Mouse (Mus musculus) hindbrain, postnatal 0 days (tissue): ENCODE measurements around the gene Tex35. TPM values are rescaled to one million over a fixed set of nuclear protein-coding genes. Genes with fewer than 3 reads are reported as not detected.
A peak's percentile ranks its signal among the peaks of the same experiment; 100 is the strongest.

Experiments used
- ATAC-seq: fragments of 200-750 bp; cut with Nextera tagmentation; 2 replicates; pipeline ENCODE4 v1.8.0; 2017; ENCODE audit warnings: mild to moderate bottlenecking, moderate TSS enrichment, moderate library complexity
- DNase-seq: peaks from one replicate; pipeline ENCODE4 v3.0.0-alpha.2; 2015; ENCODE audit warnings: low spot score
- H3K27ac ChIP-seq: fragments of 300-500 bp; sonication (generic); 2 replicates; pipeline ENCODE4 v1.5.1; 2014; ENCODE audit warnings: mild to moderate bottlenecking
- H3K27me3 ChIP-seq: fragments of 300-500 bp; sonication (generic); 2 replicates; pipeline ENCODE4 v1.6.1; 2014; ENCODE audit warnings: low read length, mixed read lengths; ENCODE audit not compliant: insufficient read depth
- H3K36me3 ChIP-seq: fragments of 300-500 bp; sonication (generic); 2 replicates; pipeline ENCODE4 v1.6.1; 2014; ENCODE audit warnings: low read length, mixed read lengths; ENCODE audit not compliant: insufficient read depth
- H3K4me1 ChIP-seq: fragments of 300-500 bp; sonication (generic); 2 replicates; pipeline ENCODE4 v1.6.1; 2014; ENCODE audit warnings: antibody characterized with exemption, low read length, mixed read lengths; ENCODE audit not compliant: insufficient read depth
- H3K4me2 ChIP-seq: fragments of 300-500 bp; sonication (generic); 2 replicates; pipeline ENCODE4 v1.6.1; 2014; ENCODE audit warnings: low read depth, mild to moderate bottlenecking, low read length, moderate library complexity, mixed read lengths
- H3K4me3 ChIP-seq: fragments of 300-500 bp; sonication (generic); 2 replicates; pipeline ENCODE4 v1.5.1; 2014; ENCODE audit warnings: low read length
- H3K9ac ChIP-seq: fragments of 300-500 bp; sonication (generic); replicated peaks from 2 replicates; pipeline ENCODE4 v1.6.1; 2014; ENCODE audit warnings: mild to moderate bottlenecking, low read length, moderate library complexity, mixed read lengths
- H3K9me3 ChIP-seq: fragments of 300-500 bp; sonication (generic); 2 replicates; pipeline ENCODE4 v1.6.1; 2016; ENCODE audit warnings: low read length, mixed read lengths
- CTCF ChIP-seq: IDR thresholded peaks from 2 replicates; pipeline ENCODE4 v1.5.1; 2016; ENCODE audit warnings: antibody characterized with exemption, control low read depth, low read depth
- WGBS: fragments of 180-500 bp; shearing (Covaris S2); extraction: QIAGEN DNeasy Blood & Tissue Kit; methylation state at CpG from one replicate; pipeline ENCODE4 v1.1.7; 2014; 5-methylcytosine and 5-hydroxymethylcytosine counted together
- polyA plus RNA-seq: library from polyadenylated mRNA; unstranded; fragments of >200 nt; fragmentation: Nextera tagmentation; extraction: Ambion mirVana; gene quantifications from 2 replicates; pipeline ENCODE4 v1.2.1, GENCODE M21; 2015
- total RNA-seq: library from RNA; depleted of rRNA; stranded (reverse); fragments of >200 nt; gene quantifications from 2 replicates; pipeline ENCODE4 v1.2.3, GENCODE M21; 2014

Tex35 gene
- total and polyA plus RNA-seq, 2 experiments from 2014 or later: not detected

- WGBS: 88% methylated on average over 4 of the region's 4 CpGs
- DNase-seq (no peak), ATAC-seq (no peak)
- TF ChIP-seq CTCF: no peak
- Histone ChIP-seq H3K4me2 (no peak overlapping the region), H3K27me3 (no peaks in the 10 kb centered on the region), H3K4me3 (no peak overlapping the region), H3K4me1 (no peaks in the 10 kb centered on the region), H3K9me3 (no peaks in the 10 kb centered on the region), H3K27ac (no peak overlapping the region), H3K36me3 (no peaks in the 10 kb centered on the region), H3K9ac (no peak overlapping the region)
These were observed 25.5 kb downstream of the Tex35 start for GRCm38 (mm10) chr1:157082931-157083330.

GRCm38 (mm10) chr1:157081999-157082398 is 26.5 kb downstream of the Tex35 start:
- H3K4me1 ChIP-seq: no peaks in the 10 kb centered on the region
- peak; percentile 61 for TF ChIP-seq CTCF
- DNase-seq (no peak), ATAC-seq (no peak)
- no peaks in the 10 kb centered on the region for H3K27me3 ChIP-seq
- no peak overlapping the region for H3K4me2 ChIP-seq
- H3K9me3 ChIP-seq: no peaks in the 10 kb centered on the region
- no peak overlapping the region for H3K9ac ChIP-seq
- WGBS: 63% methylated on average over 8 of the region's 8 CpGs
- H3K27ac ChIP-seq: no peak overlapping the region
- H3K4me3 ChIP-seq: no peak overlapping the region
- no peaks in the 10 kb centered on the region for H3K36me3 ChIP-seq

GRCm38 (mm10) chr1:157081076-157081804 is 27.2 kb downstream of the Tex35 start:
- peak; percentile 62 for DNase-seq
- H3K4me3 ChIP-seq: no peak overlapping the region
- no peaks in the 10 kb centered on the region for H3K27me3 ChIP-seq
- no peaks in the 10 kb centered on the region for H3K9me3 ChIP-seq
- no peak for ATAC-seq
- no peak overlapping the region for H3K27ac ChIP-seq
- H3K4me1 ChIP-seq: no peaks in the 10 kb centered on the region
- no peak overlapping the region for H3K4me2 ChIP-seq
- no peak overlapping the region for H3K9ac ChIP-seq
- no peaks in the 10 kb centered on the region for H3K36me3 ChIP-seq
- peak; percentile 67 for TF ChIP-seq CTCF
- 36% methylated on average over 15 of the region's 15 CpGs for WGBS

GRCm38 (mm10) chr1:157080071-157080470 is 28.4 kb downstream of the Tex35 start:
- Histone ChIP-seq H3K36me3 (no peaks in the 10 kb centered on the region), H3K9ac (no peak overlapping the region), H3K4me1 (no peaks in the 10 kb centered on the region), H3K27me3 (no peaks in the 10 kb centered on the region), H3K9me3 (no peaks in the 10 kb centered on the region), H3K4me3 (no peak overlapping the region), H3K27ac (no peak overlapping the region), H3K4me2 (no peak overlapping the region)
- no peak for ATAC-seq
- no peak for DNase-seq
- WGBS: 80% methylated on average over 7 of the region's 7 CpGs
- no peak for TF ChIP-seq CTCF

- ATAC-seq (peak; percentile 33; the same call in 1 of the 2 replicates), DNase-seq (peak; percentile 72)
- WGBS: 33% methylated on average over 11 of the region's 11 CpGs
- peak; percentile 84 for TF ChIP-seq CTCF
- Histone ChIP-seq H3K27ac (no peak overlapping the region), H3K9me3 (no peaks in the 10 kb centered on the region), H3K27me3 (no peaks in the 10 kb centered on the region), H3K9ac (no peak overlapping the region), H3K36me3 (no peaks in the 10 kb centered on the region), H3K4me2 (no peak overlapping the region), H3K4me1 (no peaks in the 10 kb centered on the region), H3K4me3 (no peak overlapping the region)
These were observed 29.0 kb downstream of the Tex35 start for GRCm38 (mm10) chr1:157079384-157080025.

- DNase-seq (peak; percentile 93), ATAC-seq (peak; percentile 61)
- no peaks in the 10 kb centered on the region for H3K9me3 ChIP-seq
- H3K27me3 ChIP-seq: no peaks in the 10 kb centered on the region
- no peaks in the 10 kb centered on the region for H3K4me1 ChIP-seq
- H3K36me3 ChIP-seq: no peaks in the 10 kb centered on the region
- H3K9ac ChIP-seq: no peak overlapping the region
- no peak overlapping the region for H3K27ac ChIP-seq
- 53% methylated on average over 43 of the region's 43 CpGs for WGBS
- TF ChIP-seq CTCF: peak; percentile 99
- H3K4me2 ChIP-seq: 0 out of 2 replicates have a peak overlapping the region, but pooled peaks have one; percentile 7
- no peak overlapping the region for H3K4me3 ChIP-seq
These were observed 31.4 kb downstream of the Tex35 start for GRCm38 (mm10) chr1:157076781-157077705.
